Mouse (Mus musculus): ENCODE measurements around the gene Il21. TPM values are rescaled to one million over a fixed set of nuclear protein-coding genes. Genes with fewer than 3 reads are reported as not detected.

Gene Il21
- polyA plus RNA-seq, 1 experiment from 2014 or later: not detected

- ATAC-seq (ENCODE audit: low read depth): no peak
- no peaks in the 10 kb centered on the region for H3K4me1 ChIP-seq (replicated peaks)
- H3K27ac ChIP-seq: no peak overlapping the region
- no peaks in the 10 kb centered on the region for H3K9me3 ChIP-seq (replicated peaks)
- H3K4me3 ChIP-seq (replicated peaks): no peak overlapping the region
- 70% methylated on average over 4 of the region's 4 CpGs for WGBS (ENCODE audit: insufficient replicate concordance)
- no peaks in the 10 kb centered on the region for H3K27me3 ChIP-seq
- no peak for DNase-seq
- H3K9ac ChIP-seq: no peak overlapping the region
- H3K36me3 ChIP-seq: no peaks in the 10 kb centered on the region
- H3K4me2 ChIP-seq: no peak overlapping the region
Observed at GRCm38 (mm10) chr3:37235025-37235424, 2.6 kb upstream of the Il21 start.

- Histone ChIP-seq H3K4me2 (no peak overlapping the region), H3K4me3 (replicated peaks) (no peak overlapping the region), H3K9me3 (replicated peaks) (no peaks in the 10 kb centered on the region), H3K9ac (no peak overlapping the region), H3K27ac (no peak overlapping the region), H3K27me3 (no peaks in the 10 kb centered on the region), H3K4me1 (replicated peaks) (no peaks in the 10 kb centered on the region), H3K36me3 (no peaks in the 10 kb centered on the region)
- no peak for DNase-seq
- WGBS (ENCODE audit: insufficient replicate concordance): 75% methylated on average over 7 of the region's 7 CpGs
- no peak for ATAC-seq (ENCODE audit: low read depth)
Observed at GRCm38 (mm10) chr3:37231153-37231552, 1.3 kb downstream of the Il21 start.

- no peak overlapping the region for H3K4me2 ChIP-seq
- no peaks in the 10 kb centered on the region for H3K36me3 ChIP-seq
- DNase-seq: no peak
- H3K27ac ChIP-seq: no peak overlapping the region
- no peak overlapping the region for H3K4me3 ChIP-seq (replicated peaks)
- 54% methylated on average over 11 of the region's 11 CpGs for WGBS (ENCODE audit: insufficient replicate concordance)
- no peaks in the 10 kb centered on the region for H3K9me3 ChIP-seq (replicated peaks)
- ATAC-seq (ENCODE audit: low read depth): no peak
- H3K4me1 ChIP-seq (replicated peaks): no peaks in the 10 kb centered on the region
- no peaks in the 10 kb centered on the region for H3K27me3 ChIP-seq
- H3K9ac ChIP-seq: no peak overlapping the region
Observed at GRCm38 (mm10) chr3:37229082-37229829, 3.2 kb downstream of the Il21 start.

- DNase-seq (no peak), ATAC-seq (ENCODE audit: low read depth) (no peak)
- H3K27me3 ChIP-seq: no peaks in the 10 kb centered on the region
- WGBS (ENCODE audit: insufficient replicate concordance): 76% methylated on average over 13 of the region's 13 CpGs
- H3K9me3 ChIP-seq (replicated peaks): no peaks in the 10 kb centered on the region
- H3K4me3 ChIP-seq (replicated peaks): no peak overlapping the region
- H3K9ac ChIP-seq: no peak overlapping the region
- no peak overlapping the region for H3K4me2 ChIP-seq
- H3K27ac ChIP-seq: no peak overlapping the region
- H3K4me1 ChIP-seq (replicated peaks): no peaks in the 10 kb centered on the region
- H3K36me3 ChIP-seq: no peaks in the 10 kb centered on the region
Observed at GRCm38 (mm10) chr3:37225124-37225523, 7.3 kb downstream of the Il21 start.

GRCm38 (mm10) chr3:37219071-37219470 is 13.4 kb downstream of the Il21 start:
- ATAC-seq (ENCODE audit: low read depth) (no peak), DNase-seq (no peak)
- Histone ChIP-seq H3K4me2 (no peak overlapping the region), H3K36me3 (no peaks in the 10 kb centered on the region), H3K4me1 (replicated peaks) (no peaks in the 10 kb centered on the region), H3K4me3 (replicated peaks) (no peak overlapping the region), H3K9me3 (replicated peaks) (no peaks in the 10 kb centered on the region), H3K27me3 (no peaks in the 10 kb centered on the region), H3K27ac (no peak overlapping the region), H3K9ac (no peak overlapping the region)
- WGBS (ENCODE audit: insufficient replicate concordance): 23% methylated on average over 4 of the region's 4 CpGs

- Histone ChIP-seq H3K9ac (no peak overlapping the region), H3K27me3 (no peaks in the 10 kb centered on the region), H3K4me2 (no peak overlapping the region), H3K27ac (no peak overlapping the region), H3K4me3 (replicated peaks) (no peak overlapping the region), H3K36me3 (no peaks in the 10 kb centered on the region), H3K4me1 (replicated peaks) (peaks cover 8% of the 10 kb centered on the region; the same call in 1 of the 2 replicates), H3K9me3 (replicated peaks) (no peaks in the 10 kb centered on the region)
- ATAC-seq (ENCODE audit: low read depth) (no peak), DNase-seq (no peak)
- 31% methylated on average over 8 of the region's 8 CpGs for WGBS (ENCODE audit: insufficient replicate concordance)
Observed at GRCm38 (mm10) chr3:37205226-37205800, 27.1 kb downstream of the Il21 start.

- no peaks in the 10 kb centered on the region for H3K9me3 ChIP-seq (replicated peaks)
- H3K27ac ChIP-seq: no peak overlapping the region
- no peaks in the 10 kb centered on the region for H3K27me3 ChIP-seq
- ATAC-seq (ENCODE audit: low read depth) (no peak), DNase-seq (no peak)
- H3K9ac ChIP-seq: peak overlapping the region; percentile 66; the same call in 1 of the 2 replicates
- 19% methylated on average over 6 of the region's 6 CpGs for WGBS (ENCODE audit: insufficient replicate concordance)
- H3K36me3 ChIP-seq: no peaks in the 10 kb centered on the region
- H3K4me2 ChIP-seq: peak overlapping the region; percentile 76
- H3K4me1 ChIP-seq (replicated peaks): peaks cover 8% of the 10 kb centered on the region; the same call in 1 of the 2 replicates
- peak overlapping the region; percentile 61 for H3K4me3 ChIP-seq (replicated peaks)
Observed at GRCm38 (mm10) chr3:37204556-37204955, 27.9 kb downstream of the Il21 start.

GRCm38 (mm10) chr3:37203984-37204428 is 28.4 kb downstream of the Il21 start:
- ATAC-seq (ENCODE audit: low read depth) (peak; percentile 45), DNase-seq (peak; percentile 69)
- under 1% methylated on average over 11 of the region's 11 CpGs for WGBS (ENCODE audit: insufficient replicate concordance)
- Histone ChIP-seq H3K4me2 (peak overlapping the region; percentile 76), H3K27me3 (no peaks in the 10 kb centered on the region), H3K4me1 (replicated peaks) (peaks cover 8% of the 10 kb centered on the region; the same call in 1 of the 2 replicates), H3K36me3 (no peaks in the 10 kb centered on the region), H3K27ac (no peak overlapping the region), H3K9ac (peak overlapping the region; percentile 66), H3K9me3 (replicated peaks) (no peaks in the 10 kb centered on the region), H3K4me3 (replicated peaks) (peak overlapping the region; percentile 61)

GRCm38 (mm10) chr3:37202856-37203255 is 29.6 kb downstream of the Il21 start:
- ATAC-seq (ENCODE audit: low read depth) (no peak), DNase-seq (no peak)
- WGBS (ENCODE audit: insufficient replicate concordance): 53% methylated on average over 7 of the region's 7 CpGs
- H3K27ac ChIP-seq: no peak overlapping the region
- no peak overlapping the region for H3K4me3 ChIP-seq (replicated peaks)
- H3K27me3 ChIP-seq: no peaks in the 10 kb centered on the region
- H3K9ac ChIP-seq: no peak overlapping the region
- no peaks in the 10 kb centered on the region for H3K36me3 ChIP-seq
- peaks cover 8% of the 10 kb centered on the region; the same call in 1 of the 2 replicates for H3K4me1 ChIP-seq (replicated peaks)
- no peaks in the 10 kb centered on the region for H3K9me3 ChIP-seq (replicated peaks)
- no peak overlapping the region for H3K4me2 ChIP-seq

GRCm38 (mm10) chr3:37201122-37201916 is 31.1 kb downstream of the Il21 start:
- H3K27ac ChIP-seq: no peak overlapping the region
- H3K9ac ChIP-seq: no peak overlapping the region

GRCm38 (mm10) chr3:37198302-37198701 is 34.1 kb downstream of the Il21 start:
- Histone ChIP-seq H3K4me1 (replicated peaks) (peaks cover 8% of the 10 kb centered on the region; the same call in 1 of the 2 replicates), H3K27ac (no peak overlapping the region), H3K4me2 (no peak overlapping the region), H3K9ac (no peak overlapping the region), H3K36me3 (no peaks in the 10 kb centered on the region), H3K27me3 (no peaks in the 10 kb centered on the region), H3K9me3 (replicated peaks) (no peaks in the 10 kb centered on the region), H3K4me3 (replicated peaks) (no peak overlapping the region)
- ATAC-seq (ENCODE audit: low read depth): no peak
- DNase-seq: no peak
- 66% methylated on average over 5 of the region's 5 CpGs for WGBS (ENCODE audit: insufficient replicate concordance)

More at GRCm38 (mm10) chr3:37201122-37201916, 31.1 kb downstream of the Il21 start:
- Histone ChIP-seq H3K4me1 (replicated peaks) (peaks cover 8% of the 10 kb centered on the region; the same call in 1 of the 2 replicates), H3K27me3 (no peaks in the 10 kb centered on the region), H3K4me3 (replicated peaks) (no peak overlapping the region), H3K9me3 (replicated peaks) (no peaks in the 10 kb centered on the region), H3K36me3 (no peaks in the 10 kb centered on the region), H3K4me2 (0 out of 2 replicates have a peak overlapping the region, but pooled peaks have one; percentile 6)
- WGBS (ENCODE audit: insufficient replicate concordance): 37% methylated on average over 6 of the region's 6 CpGs
- DNase-seq (no peak), ATAC-seq (ENCODE audit: low read depth) (peak; percentile 61)
